Mouse (Mus musculus) small intestine, adult 2 months (tissue): ENCODE results near the gene Ndufa10. TPM values are rescaled to one million over a fixed set of nuclear protein-coding genes. Genes with fewer than 3 reads are reported as not detected.

ENCODE experiments used
- H3K27ac ChIP-seq: fragments of 200-500 bp; 2 replicates; pipeline ENCODE4 v1.5.1; 2012; ENCODE audit warnings: low read depth, low read length, control low read depth, inconsistent platforms; ENCODE audit not compliant: insufficient read depth
- H3K27me3 ChIP-seq: fragments of 200-500 bp; 2 replicates; pipeline ENCODE4 v1.6.1; 2012; ENCODE audit warnings: mild to moderate bottlenecking, moderate library complexity, low read length, inconsistent platforms; ENCODE audit not compliant: control insufficient read depth, insufficient read depth
- H3K36me3 ChIP-seq: fragments of 200-500 bp; 2 replicates; pipeline ENCODE4 v1.6.1; 2012; ENCODE audit warnings: mild to moderate bottlenecking, low read length, control low read depth, inconsistent platforms; ENCODE audit not compliant: control insufficient read depth, insufficient read depth
- H3K4me1 ChIP-seq: fragments of 200-500 bp; 2 replicates; pipeline ENCODE4 v1.6.1; 2012; ENCODE audit warnings: low read length, inconsistent platforms, mixed read lengths; ENCODE audit not compliant: control insufficient read depth, insufficient read depth, insufficient read length
- H3K4me3 ChIP-seq: fragments of 200-500 bp; 2 replicates; pipeline ENCODE4 v1.5.1; 2012; ENCODE audit warnings: low read depth, mild to moderate bottlenecking, control low read depth, inconsistent platforms, low read length, moderate library complexity
- CTCF ChIP-seq: fragments of 200-500 bp; IDR thresholded peaks from 2 replicates; pipeline ENCODE4 v1.5.1; 2012; ENCODE audit warnings: low read depth, mild to moderate bottlenecking, control low read depth, inconsistent platforms, low read length, moderate library complexity, mixed read lengths; ENCODE audit not compliant: insufficient replicate concordance, insufficient read length; ENCODE audit errors: extremely low read depth
- POLR2A ChIP-seq: fragments of 200-500 bp; IDR thresholded peaks from 2 replicates; pipeline ENCODE4 v1.6.1; 2012; ENCODE audit warnings: low read depth, mild to moderate bottlenecking, control low read depth, inconsistent platforms, low read length, moderate library complexity
- WGBS: fragments of 180-500 bp; shearing (Covaris S2); methylation state at CpG from one replicate; pipeline ENCODE4 v1.1.7; 2018; 5-methylcytosine and 5-hydroxymethylcytosine counted together
- polyA plus RNA-seq: library from polyadenylated mRNA; depleted of rRNA; stranded (reverse); fragments of >200 nt; gene quantifications from 2 replicates; pipeline ENCODE4 v1.2.3, GENCODE M21; 2012

Gene Ndufa10
- polyA plus RNA-seq, 1 experiment = 104 TPM

DNA sequence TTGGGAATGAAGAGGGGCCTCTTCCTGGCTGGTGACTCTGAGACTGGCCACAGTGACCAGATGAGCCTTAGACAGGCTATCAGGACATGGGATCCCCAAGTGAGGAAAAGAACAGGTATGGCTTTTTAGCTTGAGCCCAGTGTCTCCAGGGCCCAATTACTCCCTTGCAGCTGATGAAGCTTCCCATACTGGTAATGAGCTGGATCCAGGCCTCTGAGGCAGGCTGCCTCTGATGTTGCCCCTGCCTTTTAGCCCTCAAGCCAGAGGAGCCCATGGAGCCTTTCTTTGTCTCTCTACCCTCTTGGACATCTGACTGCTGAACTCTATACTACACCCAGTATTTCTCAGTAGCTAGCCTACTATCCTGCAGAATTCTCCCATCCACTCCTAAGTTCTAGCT is 11.4 kb upstream of the Ndufa10 start, which contains the start of gene Olfr1416:
Olfr1416 (minus strand) TSS at position 101 of the 400 bp plus-strand sequence.
- Histone ChIP-seq H3K27ac (no peak within 1 kb of the TSS), H3K27me3 (no peaks in the 10 kb centered on the region), H3K4me3 (no peak within 1 kb of the TSS), H3K4me1 (no peaks in the 10 kb centered on the region), H3K36me3 (no peaks in the 10 kb centered on the region)
- TF ChIP-seq POLR2A = no peak
- no peak for TF ChIP-seq CTCF

DNA sequence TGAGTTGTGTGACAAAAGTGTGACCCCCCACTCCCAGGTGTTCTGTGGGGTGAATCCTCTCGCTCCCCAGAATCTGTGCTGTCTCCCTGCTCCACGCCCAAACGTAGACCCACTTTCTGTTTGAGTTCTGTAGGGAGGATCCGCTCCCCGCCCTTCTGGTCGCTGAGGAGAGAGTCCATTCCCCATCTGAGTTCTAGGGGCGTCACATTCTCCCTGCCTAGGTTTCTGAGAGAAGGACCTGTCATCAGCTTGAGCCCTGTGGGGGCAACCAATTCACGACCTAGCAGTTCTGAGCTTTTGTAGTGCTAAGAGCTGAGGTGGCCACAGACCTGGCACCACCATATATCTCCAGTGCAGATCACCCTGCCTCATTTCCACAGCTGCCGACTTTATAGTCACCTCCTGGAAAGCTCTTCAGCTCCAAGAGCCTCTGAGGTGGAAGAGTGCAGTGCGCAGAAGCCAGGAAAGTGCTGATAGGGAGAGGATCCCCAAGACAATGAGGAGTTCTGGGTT is 462 bp upstream of the Ndufa10 start:
- no peak for TF ChIP-seq CTCF
- no peak for TF ChIP-seq POLR2A
- peak overlapping the region; percentile 81 for H3K4me3 ChIP-seq
- H3K27me3 ChIP-seq = no peaks in the 10 kb centered on the region
- H3K27ac ChIP-seq = peak overlapping the region; percentile 51
- WGBS = under 1% methylated on average over 10 of the region's 10 CpGs
- H3K36me3 ChIP-seq = peaks cover 15% of the 10 kb centered on the region
- peaks cover 5% of the 10 kb centered on the region; the same call in 1 of the 2 replicates for H3K4me1 ChIP-seq

DNA sequence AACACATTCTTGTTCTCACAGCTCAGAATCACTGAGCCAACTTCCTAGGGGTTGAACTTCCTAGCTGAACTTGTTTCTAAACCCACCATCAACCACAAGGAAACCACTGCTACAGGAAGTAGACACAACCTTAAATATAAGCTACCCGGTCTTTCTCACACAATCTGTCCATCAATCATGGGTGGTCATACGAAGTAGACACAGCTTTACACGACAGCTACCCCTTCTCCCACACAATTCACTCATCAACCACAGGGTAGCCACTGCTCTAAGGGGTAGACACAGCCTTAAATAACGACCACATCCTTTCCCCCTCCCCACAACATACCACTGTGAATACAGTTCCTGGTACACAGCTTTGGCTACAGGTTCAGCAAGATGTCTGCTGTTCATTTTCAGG is 4.8 kb downstream of the Ndufa10 start:
- Histone ChIP-seq H3K4me1 (peaks cover 2% of the 10 kb centered on the region; the same call in 1 of the 2 replicates), H3K27ac (peak overlapping the region; percentile 15; the same call in 1 of the 2 replicates), H3K27me3 (no peaks in the 10 kb centered on the region), H3K36me3 (peaks cover 58% of the 10 kb centered on the region), H3K4me3 (no peak overlapping the region)
- TF ChIP-seq CTCF = no peak
- 68% methylated on average over 4 of the region's 4 CpGs for WGBS

DNA sequence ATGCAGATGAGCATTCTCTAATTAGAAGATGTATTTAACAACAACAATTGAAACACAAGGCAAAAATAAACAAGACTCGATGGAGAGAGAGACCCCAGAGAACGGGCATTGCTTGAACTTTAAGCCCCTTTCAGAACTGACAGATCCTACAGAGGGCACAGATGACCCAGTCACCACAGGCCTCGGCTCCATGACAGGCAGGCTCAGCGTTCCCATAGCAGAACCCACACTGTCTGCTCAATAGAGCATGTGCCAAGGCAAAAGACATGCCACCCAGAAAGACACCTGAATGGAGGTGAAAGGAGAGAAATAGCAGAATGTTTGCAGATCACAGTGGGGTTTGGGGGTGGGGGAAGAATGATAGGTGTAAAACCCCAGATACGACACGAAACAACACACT is 15.2 kb downstream of the Ndufa10 start:
- no peaks in the 10 kb centered on the region for H3K4me1 ChIP-seq
- no peak overlapping the region for H3K4me3 ChIP-seq
- H3K27ac ChIP-seq = no peak overlapping the region
- no peaks in the 10 kb centered on the region for H3K27me3 ChIP-seq
- TF ChIP-seq POLR2A = no peak
- no peak for TF ChIP-seq CTCF
- peaks cover 58% of the 10 kb centered on the region for H3K36me3 ChIP-seq
- 93% methylated on average over 6 of the region's 6 CpGs for WGBS

DNA sequence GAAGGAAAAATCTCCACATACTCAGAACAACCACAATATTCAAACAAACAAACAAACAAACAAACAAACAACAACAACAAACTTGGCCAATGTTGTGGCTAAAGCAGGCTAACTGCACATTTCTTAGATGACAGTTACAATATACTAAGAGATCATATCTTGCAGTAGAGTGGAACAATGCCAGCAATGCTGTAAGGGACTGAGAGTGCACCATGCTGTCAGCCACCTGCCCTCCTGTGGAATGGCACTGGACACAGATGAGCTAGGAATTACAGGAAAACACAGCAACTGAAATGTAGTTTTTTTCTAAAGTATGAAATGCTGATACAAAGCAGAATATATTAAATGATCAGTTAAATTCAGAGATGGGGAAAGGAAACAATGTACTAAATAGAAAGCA is 15.9 kb downstream of the Ndufa10 start:
- H3K27ac ChIP-seq = no peak overlapping the region
- H3K36me3 ChIP-seq = peaks cover 60% of the 10 kb centered on the region
- no peaks in the 10 kb centered on the region for H3K4me1 ChIP-seq
- H3K27me3 ChIP-seq = no peaks in the 10 kb centered on the region
- no peak overlapping the region for H3K4me3 ChIP-seq
- TF ChIP-seq POLR2A (no peak), CTCF (no peak)

DNA sequence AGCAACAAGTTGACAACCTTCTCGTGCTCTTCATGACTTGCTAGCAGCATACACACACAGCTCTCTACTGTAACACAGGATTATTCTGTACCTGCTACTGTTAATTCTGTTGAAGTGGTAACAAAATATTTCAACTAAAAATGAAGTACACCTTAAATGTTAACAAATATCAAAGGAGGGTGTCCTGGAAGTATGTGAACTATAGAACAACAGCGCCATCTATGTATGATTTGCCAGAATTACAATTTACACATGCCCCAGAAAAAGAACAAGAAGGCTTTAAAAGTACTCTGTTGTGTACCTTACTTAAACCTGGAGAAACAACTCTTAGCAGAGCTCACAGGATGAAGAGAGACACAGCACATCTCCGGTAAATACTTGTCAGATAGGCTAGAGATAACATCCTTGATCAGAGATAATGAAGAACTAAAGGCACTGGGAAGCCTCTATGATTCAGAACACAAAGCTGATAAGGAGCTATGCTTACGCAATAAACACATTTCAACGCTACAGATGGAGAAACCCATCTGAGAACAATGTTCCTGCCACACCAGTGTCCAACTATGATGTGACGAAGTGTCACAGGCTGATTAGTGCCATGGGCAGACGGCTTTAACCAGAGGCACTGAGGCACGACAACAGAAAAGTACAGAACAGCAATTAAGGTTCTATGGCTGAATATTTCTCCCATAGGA is 19.8 kb downstream of the Ndufa10 start:
- no peaks in the 10 kb centered on the region for H3K4me1 ChIP-seq
- H3K27me3 ChIP-seq = no peaks in the 10 kb centered on the region
- H3K4me3 ChIP-seq = no peak overlapping the region
- 59% methylated on average over 8 of the region's 8 CpGs for WGBS
- TF ChIP-seq CTCF (no peak), POLR2A (no peak)
- H3K36me3 ChIP-seq = peaks cover 60% of the 10 kb centered on the region
- H3K27ac ChIP-seq = no peak overlapping the region

DNA sequence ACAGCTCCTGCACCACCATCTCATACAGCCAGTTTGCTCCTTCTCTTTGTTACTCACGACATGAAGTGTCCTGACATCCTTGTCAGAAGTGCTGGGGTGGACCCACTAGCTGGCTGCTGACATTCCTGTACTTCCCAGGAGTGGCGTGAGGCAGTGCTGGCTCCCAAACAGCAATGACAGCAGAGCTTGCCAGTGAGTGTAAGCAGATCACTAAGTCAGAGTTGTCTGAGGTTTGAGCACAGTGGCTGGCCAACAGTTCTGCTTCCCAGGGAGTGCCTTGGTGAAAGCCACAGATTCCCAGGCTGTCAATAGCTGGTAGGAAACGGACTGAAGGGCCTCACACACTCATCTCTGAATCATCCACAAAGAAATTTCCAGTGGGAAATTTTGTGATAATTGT is 25.4 kb downstream of the Ndufa10 start:
- Histone ChIP-seq H3K27me3 (no peaks in the 10 kb centered on the region), H3K27ac (no peak overlapping the region), H3K4me1 (no peaks in the 10 kb centered on the region), H3K36me3 (peaks cover 67% of the 10 kb centered on the region), H3K4me3 (no peak overlapping the region)
- 85% methylated on average over 3 of the region's 3 CpGs for WGBS
- TF ChIP-seq POLR2A (no peak), CTCF (no peak)
